Mouse (Mus musculus) bone marrow macrophage, adult 2 months (primary cell): ENCODE results near the gene Lbp.

Source experiments
- CTCF ChIP-seq: IDR thresholded peaks from 2 replicates; pipeline ENCODE4 v1.5.1; 2012; ENCODE audit warnings: low read depth, mild to moderate bottlenecking, low read length, moderate library complexity
- POLR2A ChIP-seq: IDR thresholded peaks from 2 replicates; pipeline ENCODE4 v1.6.1; 2012; ENCODE audit warnings: mild to moderate bottlenecking, low read depth, low read length, borderline replicate concordance

- TF ChIP-seq CTCF (no peak), POLR2A (no peak)
These were observed 6.8 kb downstream of the Lbp start for GRCm38 (mm10) chr2:158313089-158313488.
